Mouse (Mus musculus) 3134 (cell line): Measurements from ENCODE around the gene Atp5j2.
"Not testable (repeated sequence)": the region's sequence is repeated elsewhere in the genome, so short reads cannot be mapped to it uniquely, and the experiment has no call there.

Experiments
- DNase-seq: peaks from one replicate; pipeline ENCODE4 v3.0.0-alpha.2; 2011; ENCODE audit warnings: low spot score; ENCODE audit not compliant: insufficient read length; ENCODE audit errors: extremely low read depth

Atp5j2 gene

DNA sequence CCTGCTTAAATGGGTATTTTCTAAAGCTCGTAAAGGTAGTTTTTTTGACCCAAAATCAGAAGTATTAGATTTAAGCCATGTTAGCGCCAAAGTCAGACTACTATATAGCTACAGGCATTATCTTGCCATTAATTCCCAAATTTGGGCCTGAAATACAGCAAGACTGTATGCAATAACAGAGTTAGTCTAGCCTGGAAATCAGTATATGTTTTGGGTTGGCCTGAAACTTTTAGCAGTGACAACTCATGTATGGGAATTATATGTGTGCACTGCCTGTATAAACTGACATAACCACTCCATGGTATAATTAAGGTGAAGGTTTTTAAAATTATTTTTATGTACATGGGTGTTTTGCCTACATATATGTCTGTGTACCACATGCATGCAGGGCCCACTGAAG is at the start of gene Atp5j2:
Gene Atp5j2, minus strand, starts transcription at position 101 of the 400 bp plus-strand sequence.
- DNase-seq = no peak

GRCm38 (mm10) chr5:145234636-145235035 is 42.8 kb upstream of the Atp5j2 start:
- no peak for DNase-seq

DNA sequence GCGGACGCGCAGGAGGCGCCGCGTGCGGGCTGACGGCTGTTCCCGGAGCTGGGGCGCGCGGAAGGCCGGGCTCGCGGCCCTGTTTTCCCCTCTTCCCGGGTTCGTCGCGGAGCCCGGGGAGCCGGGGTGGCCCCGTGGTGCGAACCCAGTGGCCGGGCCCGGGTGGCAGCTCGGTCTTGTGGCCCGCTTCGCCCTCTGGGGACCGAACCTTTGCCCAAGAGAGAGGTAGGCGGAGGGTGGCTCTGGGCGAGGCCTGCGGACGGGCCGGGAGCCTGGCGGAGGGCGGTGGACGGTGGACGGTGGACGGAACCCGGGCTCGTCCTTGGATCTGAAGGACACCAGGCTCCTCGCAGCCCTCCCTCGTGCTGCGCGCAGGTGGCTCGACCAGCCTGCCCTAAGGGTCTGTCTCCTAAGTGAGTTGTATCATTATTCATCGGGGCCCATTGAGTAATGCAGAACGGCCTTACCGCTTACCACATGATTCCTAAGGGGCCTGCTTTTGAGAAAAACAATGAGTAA is 40.1 kb upstream of the Atp5j2 start:
- DNase-seq = no peak

GRCm38 (mm10) chr5:145231367-145231871 is 39.6 kb upstream of the Atp5j2 start, which contains the start of gene Zfp655:
TSS of gene Zfp655 (plus strand) at chr5:145231715.
- DNase-seq = peak; percentile 97

- DNase-seq = no peak
Measured at GRCm38 (mm10) chr5:145230641-145231040, 38.8 kb upstream of the Atp5j2 start.

- DNase-seq = not testable (repeated sequence)
Measured at GRCm38 (mm10) chr5:145229283-145229682, 37.4 kb upstream of the Atp5j2 start.

GRCm38 (mm10) chr5:145226453-145226852 is 34.6 kb upstream of the Atp5j2 start:
- DNase-seq = no peak

- DNase-seq = no peak
Measured at GRCm38 (mm10) chr5:145223395-145223794, 31.5 kb upstream of the Atp5j2 start.

GRCm38 (mm10) chr5:145222840-145223239 is 31.0 kb upstream of the Atp5j2 start:
- DNase-seq = no peak

- DNase-seq = no peak
Measured at GRCm38 (mm10) chr5:145219981-145220380, 28.1 kb upstream of the Atp5j2 start.

- DNase-seq = no peak
Measured at GRCm38 (mm10) chr5:145218671-145219070, 26.8 kb upstream of the Atp5j2 start.

DNA sequence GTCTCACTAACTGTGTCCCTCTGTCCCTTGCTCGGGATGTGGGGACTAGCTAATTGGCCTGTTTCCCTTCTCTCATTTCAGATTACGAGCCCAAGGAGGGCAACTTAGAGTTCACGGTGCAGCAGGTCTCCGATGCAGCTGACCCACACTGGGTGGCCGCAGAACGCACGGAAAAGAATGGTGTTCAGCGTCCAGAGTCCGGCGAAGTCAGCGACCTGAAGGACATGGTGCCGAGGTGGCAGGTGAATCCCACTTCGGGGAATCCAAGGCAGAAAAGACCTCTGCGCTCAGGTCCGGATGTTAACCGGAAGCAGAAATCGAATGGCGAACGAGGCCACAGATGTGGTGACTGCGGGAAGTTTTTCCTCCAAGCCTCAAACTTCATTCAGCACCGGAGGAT is 26.3 kb upstream of the Atp5j2 start:
- no peak for DNase-seq

DNA sequence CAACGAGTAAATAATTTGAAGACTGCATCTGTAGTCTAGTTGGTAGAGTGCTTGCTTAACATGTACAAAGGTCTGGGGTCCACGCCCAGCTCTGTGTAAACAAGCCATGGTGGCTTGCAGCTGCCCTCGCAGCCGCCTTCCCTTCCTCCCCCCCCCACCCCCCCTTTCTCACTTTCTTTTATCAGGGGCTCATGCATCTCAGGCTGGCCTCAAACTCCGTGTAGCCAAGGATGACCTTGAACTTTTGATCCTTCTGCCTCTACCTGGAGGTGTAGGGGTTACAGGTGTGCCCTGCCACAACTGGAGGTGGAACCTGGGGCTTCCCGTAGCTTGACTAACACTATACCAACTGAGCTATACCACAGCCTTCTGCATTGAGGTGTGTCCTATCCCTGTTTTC is 25.9 kb upstream of the Atp5j2 start:
- no peak for DNase-seq

- DNase-seq = no peak
Measured at GRCm38 (mm10) chr5:145214679-145215078, 22.8 kb upstream of the Atp5j2 start.

GRCm38 (mm10) chr5:145213505-145213904 is 21.6 kb upstream of the Atp5j2 start:
- no peak for DNase-seq

DNA sequence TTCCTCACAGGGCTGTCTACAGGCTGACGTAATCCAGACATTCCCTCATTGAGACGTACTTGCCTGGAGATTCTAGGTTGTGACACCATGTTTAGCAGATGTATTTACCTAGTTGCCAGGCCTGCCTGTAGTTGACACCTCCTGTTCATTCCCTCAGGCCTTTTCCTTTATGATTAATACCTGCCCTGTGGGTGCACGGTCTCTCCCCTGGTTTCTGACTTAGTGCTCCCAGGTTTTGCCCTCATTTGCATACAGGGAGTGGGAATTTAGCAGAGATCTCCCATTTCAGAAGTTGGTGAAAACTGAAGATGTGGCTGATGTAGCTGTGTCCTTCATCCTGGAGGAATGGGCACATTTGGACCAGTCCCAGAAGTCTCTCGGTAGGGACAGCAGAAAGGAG is 20.4 kb upstream of the Atp5j2 start:
- DNase-seq = no peak

- no peak for DNase-seq
Measured at GRCm38 (mm10) chr5:145211340-145211739, 19.5 kb upstream of the Atp5j2 start.

DNA sequence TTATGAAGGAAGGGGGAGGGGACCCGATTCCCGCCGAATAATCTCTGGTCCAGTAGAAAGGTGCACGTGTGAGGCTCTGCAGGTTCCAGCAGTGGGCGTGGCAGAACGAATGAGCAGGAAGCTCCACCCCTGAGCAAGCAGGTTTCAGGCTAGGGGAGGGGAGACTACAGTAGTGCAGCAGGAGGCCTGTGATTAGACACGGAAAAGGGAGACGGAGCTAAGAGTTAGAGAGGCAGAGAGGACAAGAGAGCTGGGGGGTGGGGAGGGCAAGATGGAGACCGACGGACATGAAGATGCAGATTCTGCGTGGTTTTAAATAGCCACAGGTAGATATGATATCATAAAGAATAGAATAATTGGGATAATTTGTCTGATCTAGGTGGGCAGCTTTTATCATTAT is 16.5 kb upstream of the Atp5j2 start:
- DNase-seq = not testable (repeated sequence)

DNA sequence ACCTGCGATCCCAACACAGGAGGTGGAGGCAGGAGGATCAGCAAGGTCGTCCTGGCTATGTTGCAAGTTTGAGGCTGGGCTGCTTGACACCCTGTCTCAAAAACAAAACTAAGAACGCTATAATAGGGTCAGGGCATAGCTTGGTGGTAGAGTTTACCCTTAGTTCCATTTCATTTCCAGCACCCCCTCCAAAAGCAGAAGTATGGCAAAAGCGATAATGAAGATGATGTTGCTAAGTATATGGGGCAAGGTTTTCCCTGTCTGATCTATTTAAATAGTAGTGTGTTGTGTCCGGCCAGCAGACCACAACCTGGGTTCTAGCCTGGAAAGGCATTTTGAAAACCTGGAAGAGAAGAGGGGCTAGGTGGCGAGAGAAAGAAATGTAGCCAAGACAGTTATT is 16.1 kb upstream of the Atp5j2 start:
- no peak for DNase-seq

- no peak for DNase-seq
Measured at GRCm38 (mm10) chr5:145207385-145207784, 15.5 kb upstream of the Atp5j2 start.

DNA sequence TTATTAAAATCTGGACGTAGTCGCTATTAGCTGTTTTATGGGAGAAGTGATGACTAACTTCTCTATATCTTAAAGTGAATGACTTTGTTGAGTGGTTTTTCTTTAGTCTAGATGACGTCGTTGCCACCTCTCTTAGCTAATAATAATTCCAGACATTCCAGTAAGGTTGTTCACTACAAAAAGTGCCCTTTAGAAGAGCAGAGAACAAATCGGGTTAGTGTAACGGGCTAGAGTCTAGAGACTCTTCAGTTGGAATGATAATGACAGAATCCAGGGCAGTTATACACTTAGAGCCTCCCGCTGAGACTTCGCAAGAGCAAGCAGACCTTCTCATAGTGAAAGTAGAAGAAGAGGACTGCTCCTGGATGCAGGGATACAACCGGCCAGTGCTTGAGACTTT is 13.2 kb upstream of the Atp5j2 start:
- peak; percentile 51 for DNase-seq

DNA sequence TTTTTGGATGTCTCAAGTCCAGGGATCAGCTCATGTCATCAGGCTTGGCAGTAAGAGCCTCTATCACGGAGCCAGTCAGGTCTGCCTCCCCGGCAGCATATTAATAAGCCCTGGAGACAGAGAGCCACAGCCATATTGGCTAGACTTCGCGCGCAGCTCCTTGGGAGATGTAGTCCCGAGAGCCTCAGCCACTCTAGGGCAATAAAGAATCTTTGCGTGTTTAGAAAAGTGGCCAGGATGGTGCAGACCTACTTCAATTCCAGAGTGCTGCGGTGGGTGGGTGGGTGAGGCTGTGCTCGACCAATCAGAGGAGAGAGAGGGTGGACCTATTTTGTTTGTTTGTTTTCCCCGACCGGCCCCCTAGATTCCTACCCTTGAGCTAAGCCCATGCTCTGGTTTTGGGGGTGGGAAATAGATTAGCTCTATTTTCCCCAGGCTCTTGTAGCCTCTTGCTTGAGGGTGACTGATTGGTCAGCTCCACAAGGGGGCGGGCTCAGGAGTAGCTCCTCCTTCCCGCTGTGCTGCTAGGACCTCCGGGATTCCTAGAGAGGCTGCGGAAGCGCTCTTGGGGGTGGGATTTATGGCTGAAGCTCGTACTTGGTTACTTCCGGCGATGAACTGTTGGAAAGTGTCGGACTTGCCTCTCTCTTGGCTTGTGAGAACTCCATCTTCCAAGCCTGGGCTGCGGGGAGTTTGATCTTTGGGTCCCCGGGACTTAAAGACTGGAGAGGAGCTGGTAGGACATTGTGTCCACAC is 12.3 kb upstream of the Atp5j2 start, which contains the start of gene Zkscan5:
Gene Zkscan5, plus strand, starts transcription at position 627 of the 756 bp plus-strand sequence.
- DNase-seq = peak; percentile 95
